Mouse (Mus musculus) intestine, postnatal 0 days (tissue): ENCODE measurements around the gene Tnik. TPM values are rescaled to one million over a fixed set of nuclear protein-coding genes. Genes with fewer than 3 reads are reported as not detected.

Experiments
- ATAC-seq: fragments of 200-750 bp; cut with Nextera tagmentation; 2 replicates; pipeline ENCODE4 v1.8.0; 2017; ENCODE audit warnings: mild to moderate bottlenecking, moderate TSS enrichment, moderate library complexity
- H3K27ac ChIP-seq: fragments of 300-500 bp; sonication (generic); 2 replicates; pipeline ENCODE4 v1.5.1; 2014; ENCODE audit warnings: mild to moderate bottlenecking, low read depth, low read length, moderate library complexity
- H3K27me3 ChIP-seq: fragments of 300-500 bp; sonication (generic); replicated peaks from 2 replicates; pipeline ENCODE4 v1.6.1; 2014; ENCODE audit warnings: low read length, mixed read lengths; ENCODE audit not compliant: control insufficient read depth, insufficient read depth
- H3K36me3 ChIP-seq: fragments of 300-500 bp; sonication (generic); 2 replicates; pipeline ENCODE4 v1.6.1; 2014; ENCODE audit warnings: mild to moderate bottlenecking, moderate library complexity; ENCODE audit not compliant: control insufficient read depth, insufficient read depth
- H3K4me1 ChIP-seq: fragments of 300-500 bp; sonication (generic); replicated peaks from 2 replicates; pipeline ENCODE4 v1.6.1; 2014; ENCODE audit warnings: antibody characterized with exemption, low read length, mixed read lengths; ENCODE audit not compliant: control insufficient read depth, insufficient read depth
- H3K4me2 ChIP-seq: fragments of 300-500 bp; sonication (generic); replicated peaks from 2 replicates; pipeline ENCODE4 v1.6.1; 2014; ENCODE audit warnings: low read depth, mild to moderate bottlenecking, moderate library complexity
- H3K4me3 ChIP-seq: fragments of 300-500 bp; sonication (generic); 2 replicates; pipeline ENCODE4 v1.5.1; 2014; ENCODE audit warnings: low read depth, low read length
- H3K9ac ChIP-seq: fragments of 300-500 bp; sonication (generic); 2 replicates; pipeline ENCODE4 v1.6.1; 2014; ENCODE audit warnings: mild to moderate bottlenecking, low read depth, low read length
- H3K9me3 ChIP-seq: fragments of 300-500 bp; sonication (generic); 2 replicates; pipeline ENCODE4 v1.6.1; 2016; ENCODE audit warnings: mixed run types; ENCODE audit not compliant: control insufficient read depth
- CTCF ChIP-seq: sonication (generic); IDR thresholded peaks from 2 replicates; pipeline ENCODE4 v1.5.1; 2016; ENCODE audit warnings: low read depth, mild to moderate bottlenecking, control low read depth, antibody characterized with exemption, moderate library complexity
- WGBS: fragments of 180-500 bp; shearing (Covaris S2); extraction: QIAGEN DNeasy Blood & Tissue Kit; methylation state at CpG from one replicate; pipeline ENCODE4 v1.1.7; 2014; 5-methylcytosine and 5-hydroxymethylcytosine counted together
- polyA plus RNA-seq: library from polyadenylated mRNA; unstranded; fragments of >200 nt; fragmentation: Nextera tagmentation; extraction: Ambion mirVana; gene quantifications from 2 replicates; pipeline ENCODE4 v1.2.1, GENCODE M21; 2015

Gene Tnik
- polyA plus RNA-seq, 1 experiment from 2014 or later: 7.9 TPM

GRCm38 (mm10) chr3:28617008-28617627 is 354.1 kb downstream of the Tnik start:
- no peak for ATAC-seq
- H3K9me3 ChIP-seq: no peaks in the 10 kb centered on the region
- H3K9ac ChIP-seq: no peak overlapping the region
- H3K27ac ChIP-seq: no peak overlapping the region
- H3K36me3 ChIP-seq: 0 out of 2 replicates have a peak, but pooled peaks cover 5% of the 10 kb centered on the region
- 92% methylated on average over 5 of the region's 5 CpGs for WGBS
- H3K4me3 ChIP-seq: no peak overlapping the region
- no peaks in the 10 kb centered on the region for H3K27me3 ChIP-seq
- no peak for TF ChIP-seq CTCF
- no peak overlapping the region for H3K4me2 ChIP-seq
- H3K4me1 ChIP-seq: no peaks in the 10 kb centered on the region

- no peaks in the 10 kb centered on the region for H3K9me3 ChIP-seq
- no peak overlapping the region for H3K4me2 ChIP-seq
- H3K4me1 ChIP-seq: no peaks in the 10 kb centered on the region
- no peak overlapping the region for H3K4me3 ChIP-seq
- TF ChIP-seq CTCF: no peak
- H3K9ac ChIP-seq: no peak overlapping the region
- no peaks in the 10 kb centered on the region for H3K27me3 ChIP-seq
- ATAC-seq: peak; percentile 38; the same call in 1 of the 2 replicates
- no peak overlapping the region for H3K27ac ChIP-seq
- H3K36me3 ChIP-seq: peaks cover 23% of the 10 kb centered on the region
- 48% methylated on average over 2 of the region's 2 CpGs for WGBS
These were observed 358.8 kb downstream of the Tnik start for GRCm38 (mm10) chr3:28621792-28622191.

GRCm38 (mm10) chr3:28626816-28627215 is 363.8 kb downstream of the Tnik start:
- no peaks in the 10 kb centered on the region for H3K27me3 ChIP-seq
- no peak for TF ChIP-seq CTCF
- H3K36me3 ChIP-seq: peaks cover 30% of the 10 kb centered on the region
- no peak for ATAC-seq
- H3K9me3 ChIP-seq: no peaks in the 10 kb centered on the region
- H3K9ac ChIP-seq: no peak overlapping the region
- H3K4me3 ChIP-seq: no peak overlapping the region
- no peaks in the 10 kb centered on the region for H3K4me1 ChIP-seq
- no peak overlapping the region for H3K4me2 ChIP-seq
- H3K27ac ChIP-seq: no peak overlapping the region
- 99% methylated on average over 6 of the region's 6 CpGs for WGBS

- no peak for ATAC-seq
- Histone ChIP-seq H3K4me2 (no peak overlapping the region), H3K27ac (no peak overlapping the region), H3K4me3 (no peak overlapping the region), H3K9me3 (no peaks in the 10 kb centered on the region), H3K4me1 (no peaks in the 10 kb centered on the region), H3K27me3 (no peaks in the 10 kb centered on the region), H3K9ac (no peak overlapping the region), H3K36me3 (peaks cover 3% of the 10 kb centered on the region; the same call in 1 of the 2 replicates)
- TF ChIP-seq CTCF: no peak
- WGBS: 88% methylated on average over 4 of the region's 4 CpGs
These were observed 373.8 kb downstream of the Tnik start for GRCm38 (mm10) chr3:28636778-28637177.

GRCm38 (mm10) chr3:28638957-28639356 is 375.9 kb downstream of the Tnik start:
- no peaks in the 10 kb centered on the region for H3K9me3 ChIP-seq
- H3K27me3 ChIP-seq: no peaks in the 10 kb centered on the region
- WGBS: 79% methylated on average over 2 of the region's 2 CpGs
- H3K4me3 ChIP-seq: no peak overlapping the region
- no peak overlapping the region for H3K9ac ChIP-seq
- no peak for TF ChIP-seq CTCF
- peaks cover 3% of the 10 kb centered on the region; the same call in 1 of the 2 replicates for H3K36me3 ChIP-seq
- no peaks in the 10 kb centered on the region for H3K4me1 ChIP-seq
- no peak for ATAC-seq
- H3K27ac ChIP-seq: no peak overlapping the region
- no peak overlapping the region for H3K4me2 ChIP-seq

- no peaks in the 10 kb centered on the region for H3K9me3 ChIP-seq
- H3K4me2 ChIP-seq: no peak overlapping the region
- H3K9ac ChIP-seq: no peak overlapping the region
- H3K27ac ChIP-seq: no peak overlapping the region
- no peaks in the 10 kb centered on the region for H3K27me3 ChIP-seq
- peaks cover 18% of the 10 kb centered on the region for H3K36me3 ChIP-seq
- no peak overlapping the region for H3K4me3 ChIP-seq
- H3K4me1 ChIP-seq: no peaks in the 10 kb centered on the region
- ATAC-seq: no peak
- no peak for TF ChIP-seq CTCF
- 79% methylated on average over 9 of the region's 9 CpGs for WGBS
These were observed 380.4 kb downstream of the Tnik start for GRCm38 (mm10) chr3:28643252-28643947.
